Mouse (Mus musculus): Measurements from ENCODE around the gene Topbp1. TPM values are rescaled to one million over a fixed set of nuclear protein-coding genes. Genes with fewer than 3 reads are reported as not detected.

The Topbp1 gene
- polyA plus RNA-seq, 1 experiment = 2.6 TPM

GRCm38 (mm10) chr9:103376346-103377320, 71.6 kb downstream of the Topbp1 start:
- Histone ChIP-seq H3K27me3 (ENCODE audit: control insufficient read depth) (no peaks in the 10 kb centered on the region; the same call in 1 of the 2 replicates), H3K36me3 (ENCODE audit: control insufficient read depth) (no peaks in the 10 kb centered on the region), H3K4me3 (replicated peaks) (no peak overlapping the region), H3K9me3 (ENCODE audit: control insufficient read depth, low read length) (no peaks in the 10 kb centered on the region), H3K4me1 (ENCODE audit: control insufficient read depth) (0 out of 2 replicates have a peak, but pooled peaks cover 2% of the 10 kb centered on the region)
- TF ChIP-seq TAL1 (IDR thresholded peaks at IDR 0.05; ENCODE audit: low read length) (no peak), GATA1 (IDR thresholded peaks at IDR 0.05; ENCODE audit: low read length) (no peak)

- Histone ChIP-seq H3K36me3 (ENCODE audit: control insufficient read depth) (no peaks in the 10 kb centered on the region), H3K4me1 (ENCODE audit: control insufficient read depth) (no peaks in the 10 kb centered on the region), H3K27me3 (ENCODE audit: control insufficient read depth) (no peaks in the 10 kb centered on the region; the same call in 1 of the 2 replicates), H3K9me3 (ENCODE audit: control insufficient read depth, low read length) (no peaks in the 10 kb centered on the region), H3K4me3 (replicated peaks) (no peak overlapping the region)
- TF ChIP-seq TAL1 (IDR thresholded peaks at IDR 0.05; ENCODE audit: low read length) (no peak), GATA1 (IDR thresholded peaks at IDR 0.05; ENCODE audit: low read length) (no peak)
Measured at GRCm38 (mm10) chr9:103378686-103379085, 73.7 kb downstream of the Topbp1 start.

- Histone ChIP-seq H3K36me3 (ENCODE audit: control insufficient read depth) (no peaks in the 10 kb centered on the region), H3K4me1 (ENCODE audit: control insufficient read depth) (no peaks in the 10 kb centered on the region), H3K4me3 (replicated peaks) (no peak overlapping the region), H3K9me3 (ENCODE audit: control insufficient read depth, low read length) (no peaks in the 10 kb centered on the region), H3K27me3 (ENCODE audit: control insufficient read depth) (no peaks in the 10 kb centered on the region; the same call in 1 of the 2 replicates)
- no peak for TF ChIP-seq GATA1 (IDR thresholded peaks at IDR 0.05; ENCODE audit: low read length)
- no peak for TF ChIP-seq TAL1 (IDR thresholded peaks at IDR 0.05; ENCODE audit: low read length)
Measured at GRCm38 (mm10) chr9:103379199-103379598, 74.2 kb downstream of the Topbp1 start.

GRCm38 (mm10) chr9:103380566-103380965, 75.6 kb downstream of the Topbp1 start:
- Histone ChIP-seq H3K36me3 (ENCODE audit: control insufficient read depth) (no peaks in the 10 kb centered on the region), H3K4me3 (replicated peaks) (no peak overlapping the region), H3K9me3 (ENCODE audit: control insufficient read depth, low read length) (no peaks in the 10 kb centered on the region), H3K27me3 (ENCODE audit: control insufficient read depth) (no peaks in the 10 kb centered on the region), H3K4me1 (ENCODE audit: control insufficient read depth) (no peaks in the 10 kb centered on the region)
- TF ChIP-seq TAL1 (IDR thresholded peaks at IDR 0.05; ENCODE audit: low read length) (no peak), GATA1 (IDR thresholded peaks at IDR 0.05; ENCODE audit: low read length) (no peak)

- TF ChIP-seq GATA1 (IDR thresholded peaks at IDR 0.05; ENCODE audit: low read length) (no peak), TAL1 (IDR thresholded peaks at IDR 0.05; ENCODE audit: low read length) (no peak)
- Histone ChIP-seq H3K27me3 (ENCODE audit: control insufficient read depth) (no peaks in the 10 kb centered on the region), H3K4me3 (replicated peaks) (no peak overlapping the region), H3K9me3 (ENCODE audit: control insufficient read depth, low read length) (no peaks in the 10 kb centered on the region), H3K4me1 (ENCODE audit: control insufficient read depth) (no peaks in the 10 kb centered on the region), H3K36me3 (ENCODE audit: control insufficient read depth) (no peaks in the 10 kb centered on the region)
Measured at GRCm38 (mm10) chr9:103382989-103383388, 78.0 kb downstream of the Topbp1 start.

- H3K4me3 ChIP-seq (replicated peaks) = no peak overlapping the region
- H3K9me3 ChIP-seq (ENCODE audit: control insufficient read depth, low read length) = no peaks in the 10 kb centered on the region
- no peaks in the 10 kb centered on the region for H3K27me3 ChIP-seq (ENCODE audit: control insufficient read depth)
- H3K4me1 ChIP-seq (ENCODE audit: control insufficient read depth) = no peaks in the 10 kb centered on the region
- no peak for TF ChIP-seq GATA1 (IDR thresholded peaks at IDR 0.05; ENCODE audit: low read length)
- no peak for TF ChIP-seq TAL1 (IDR thresholded peaks at IDR 0.05; ENCODE audit: low read length)
- no peaks in the 10 kb centered on the region for H3K36me3 ChIP-seq (ENCODE audit: control insufficient read depth)
Measured at GRCm38 (mm10) chr9:103383576-103383975, 78.6 kb downstream of the Topbp1 start.

GRCm38 (mm10) chr9:103384141-103384796, 79.3 kb downstream of the Topbp1 start:
- no peak for TF ChIP-seq TAL1 (IDR thresholded peaks at IDR 0.05; ENCODE audit: low read length)
- H3K4me3 ChIP-seq (replicated peaks) = no peak overlapping the region
- H3K4me1 ChIP-seq (ENCODE audit: control insufficient read depth) = no peaks in the 10 kb centered on the region
- no peaks in the 10 kb centered on the region for H3K9me3 ChIP-seq (ENCODE audit: control insufficient read depth, low read length)
- H3K27me3 ChIP-seq (ENCODE audit: control insufficient read depth) = no peaks in the 10 kb centered on the region
- no peaks in the 10 kb centered on the region for H3K36me3 ChIP-seq (ENCODE audit: control insufficient read depth)

GRCm38 (mm10) chr9:103385600-103385999, 80.6 kb downstream of the Topbp1 start:
- Histone ChIP-seq H3K9me3 (ENCODE audit: control insufficient read depth, low read length) (no peaks in the 10 kb centered on the region), H3K4me1 (ENCODE audit: control insufficient read depth) (no peaks in the 10 kb centered on the region), H3K27me3 (ENCODE audit: control insufficient read depth) (no peaks in the 10 kb centered on the region), H3K4me3 (replicated peaks) (no peak overlapping the region), H3K36me3 (ENCODE audit: control insufficient read depth) (no peaks in the 10 kb centered on the region)
- TF ChIP-seq GATA1 (IDR thresholded peaks at IDR 0.05; ENCODE audit: low read length) (no peak), TAL1 (IDR thresholded peaks at IDR 0.05; ENCODE audit: low read length) (no peak)

GRCm38 (mm10) chr9:103386573-103386972, 81.6 kb downstream of the Topbp1 start:
- Histone ChIP-seq H3K9me3 (ENCODE audit: control insufficient read depth, low read length) (no peaks in the 10 kb centered on the region), H3K27me3 (ENCODE audit: control insufficient read depth) (no peaks in the 10 kb centered on the region), H3K36me3 (ENCODE audit: control insufficient read depth) (no peaks in the 10 kb centered on the region), H3K4me3 (replicated peaks) (no peak overlapping the region), H3K4me1 (ENCODE audit: control insufficient read depth) (no peaks in the 10 kb centered on the region)
- no peak for TF ChIP-seq TAL1 (IDR thresholded peaks at IDR 0.05; ENCODE audit: low read length)
- TF ChIP-seq GATA1 (IDR thresholded peaks at IDR 0.05; ENCODE audit: low read length) = no peak

All from erythroblast, embryonic 14.5 days (primary cell).